Mouse (Mus musculus) right cerebral cortex, adult 18-20 months (tissue): Measurements from ENCODE around the gene Slc17a5.
A peak's percentile ranks its signal among the peaks of the same experiment; 100 is the strongest.
"Not testable (repeated sequence)": the region's sequence is repeated elsewhere in the genome, so short reads cannot be mapped to it uniquely, and the experiment has no call there.

Source experiments
- DNase-seq: peaks from one replicate; pipeline ENCODE4 v3.0.0; 2022; ENCODE audit warnings: mixed read lengths

The Slc17a5 gene

DNA sequence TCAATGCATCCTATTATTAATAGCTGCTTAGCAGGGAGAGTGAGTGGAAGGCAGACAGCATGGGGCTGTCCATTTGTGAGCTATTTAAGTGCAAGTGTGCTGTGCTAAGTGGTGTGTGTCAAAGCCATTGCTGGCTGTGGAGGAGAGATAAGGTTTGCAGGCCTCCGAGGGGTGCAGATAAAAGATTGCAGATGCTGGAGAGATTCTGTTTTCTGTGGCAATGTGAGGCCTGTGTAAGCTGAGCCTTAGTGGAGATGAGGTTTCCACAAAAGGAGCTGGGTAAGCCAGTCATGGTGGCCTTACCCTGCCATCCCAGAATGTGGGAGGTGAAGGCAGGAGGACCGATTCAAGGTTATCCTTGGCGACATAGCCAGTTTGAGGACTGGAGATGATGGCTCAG lies 71.7 kb downstream of the Slc17a5 start:
- DNase-seq, result no peak

DNA sequence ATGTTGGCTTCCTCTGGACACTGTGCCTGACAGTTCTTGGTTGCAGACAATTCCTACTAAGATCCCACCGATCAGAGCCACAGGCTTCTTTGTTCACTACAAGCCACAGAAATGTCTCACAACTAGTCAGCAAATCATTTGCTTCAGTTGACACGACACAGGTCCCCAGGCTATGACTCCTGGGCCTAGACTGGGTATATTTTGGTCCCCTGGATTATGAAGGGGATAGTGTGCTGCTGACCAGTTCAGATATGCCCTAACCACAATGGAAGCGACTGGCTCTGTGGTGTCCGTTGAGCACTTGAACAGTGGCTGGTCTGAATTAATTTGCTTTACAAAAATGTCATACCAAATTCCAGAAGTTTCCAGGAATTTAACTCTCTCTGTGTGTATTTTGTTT lies 73.2 kb downstream of the Slc17a5 start:
- DNase-seq, result no peak

DNA sequence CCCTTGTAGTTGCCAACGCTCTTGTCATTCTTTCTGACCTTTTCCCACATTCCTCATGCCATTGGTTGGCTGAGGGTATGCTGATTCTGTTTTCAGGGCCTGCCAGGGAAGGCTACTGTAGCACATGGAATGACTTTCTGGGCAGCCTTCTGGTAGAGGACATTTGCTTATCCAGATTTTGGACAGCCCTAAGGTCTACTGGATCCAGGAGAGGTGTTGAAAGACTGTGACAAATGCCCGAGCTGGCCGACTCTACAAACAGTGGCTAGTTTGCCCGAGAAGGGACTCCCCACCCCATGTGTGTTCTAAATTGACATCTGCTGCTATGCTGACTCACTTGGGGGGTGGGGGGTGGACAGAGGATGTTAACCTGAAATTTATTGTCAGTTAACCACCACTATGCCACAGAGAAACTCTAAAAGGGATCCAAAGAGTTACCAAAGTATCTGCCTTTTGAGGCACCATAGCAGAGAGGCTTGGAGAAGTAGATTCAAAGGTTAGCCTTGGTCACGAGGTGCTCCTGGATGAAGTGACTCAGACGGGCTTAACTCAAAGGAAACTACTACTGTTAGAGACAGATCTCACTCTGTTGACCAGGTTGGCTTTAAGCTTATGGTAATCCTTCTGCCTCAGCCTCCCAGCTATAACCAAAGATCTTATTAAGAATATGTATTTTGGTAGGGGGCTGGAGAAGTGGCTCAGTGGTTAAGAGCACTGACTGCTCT lies 73.9 kb downstream of the Slc17a5 start:
- DNase-seq, result no peak

DNA sequence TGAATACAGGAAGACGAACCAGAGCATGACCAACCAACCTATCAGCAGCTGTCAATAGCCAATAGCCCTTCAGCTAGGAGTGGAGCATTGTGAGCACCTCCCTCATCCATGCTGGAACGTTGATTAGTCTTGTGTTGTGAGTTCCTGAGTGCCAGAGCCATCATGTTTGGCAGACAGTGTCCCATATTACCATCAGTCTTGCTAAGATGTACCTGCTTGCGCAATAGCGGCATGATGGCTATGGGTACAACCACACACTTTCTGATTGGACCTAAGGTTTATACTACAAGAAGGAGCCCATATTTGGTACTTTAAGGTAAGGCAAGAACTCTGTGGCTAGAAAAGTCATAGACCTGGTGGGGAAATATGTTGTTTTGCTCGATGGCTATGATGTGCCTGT lies 76.1 kb downstream of the Slc17a5 start:
- no peak for DNase-seq

DNA sequence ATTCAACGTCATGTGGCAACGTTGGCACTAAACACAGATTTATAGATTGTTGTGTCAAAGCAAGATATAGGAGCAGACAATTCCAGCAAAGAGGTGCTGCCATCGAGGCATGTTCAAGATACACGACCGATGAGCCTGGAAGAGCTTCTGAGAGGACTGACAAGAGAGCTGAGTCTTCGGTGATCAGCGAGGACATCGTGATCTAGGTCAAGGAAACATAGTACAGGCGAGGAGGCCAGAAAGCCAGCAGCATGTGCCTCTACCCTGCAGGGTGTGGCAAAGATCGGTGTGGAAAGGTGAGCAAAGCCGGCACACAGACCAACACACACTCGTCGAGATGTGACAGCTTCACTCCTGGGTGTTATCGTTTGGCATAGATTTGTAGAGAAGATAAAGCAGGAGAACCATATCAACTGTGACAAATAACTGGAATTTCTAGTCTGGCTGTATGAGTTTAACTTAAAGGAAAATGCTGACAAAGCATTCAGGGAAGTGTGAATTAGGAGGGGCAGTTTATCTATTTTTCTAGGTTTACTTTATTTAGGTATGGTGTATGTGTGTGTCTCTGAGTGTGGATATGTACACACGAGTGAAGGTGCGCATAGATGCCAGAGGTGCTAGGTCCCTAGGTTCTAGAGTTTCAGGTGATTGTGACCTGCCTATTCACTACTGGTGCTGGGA lies 79.6 kb downstream of the Slc17a5 start:
- DNase-seq, result no peak

DNA sequence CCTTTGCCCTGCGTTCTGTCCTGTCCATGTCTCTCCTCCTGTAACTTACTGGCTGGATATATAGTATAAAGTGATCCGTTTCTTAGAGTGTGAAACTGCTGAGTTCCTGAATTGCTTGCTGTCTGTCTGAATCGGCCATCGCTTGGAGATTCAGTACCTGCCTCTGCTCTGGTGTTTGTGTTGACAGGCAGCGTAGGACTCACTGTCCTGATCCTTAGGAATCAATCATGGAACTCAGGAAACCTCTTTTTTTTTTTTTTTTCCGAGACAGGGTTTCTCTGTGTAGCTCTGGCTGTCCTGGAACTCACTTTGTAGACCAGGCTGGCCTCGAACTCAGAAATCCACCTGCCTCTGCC lies 81.1 kb downstream of the Slc17a5 start:
- no peak for DNase-seq

DNA sequence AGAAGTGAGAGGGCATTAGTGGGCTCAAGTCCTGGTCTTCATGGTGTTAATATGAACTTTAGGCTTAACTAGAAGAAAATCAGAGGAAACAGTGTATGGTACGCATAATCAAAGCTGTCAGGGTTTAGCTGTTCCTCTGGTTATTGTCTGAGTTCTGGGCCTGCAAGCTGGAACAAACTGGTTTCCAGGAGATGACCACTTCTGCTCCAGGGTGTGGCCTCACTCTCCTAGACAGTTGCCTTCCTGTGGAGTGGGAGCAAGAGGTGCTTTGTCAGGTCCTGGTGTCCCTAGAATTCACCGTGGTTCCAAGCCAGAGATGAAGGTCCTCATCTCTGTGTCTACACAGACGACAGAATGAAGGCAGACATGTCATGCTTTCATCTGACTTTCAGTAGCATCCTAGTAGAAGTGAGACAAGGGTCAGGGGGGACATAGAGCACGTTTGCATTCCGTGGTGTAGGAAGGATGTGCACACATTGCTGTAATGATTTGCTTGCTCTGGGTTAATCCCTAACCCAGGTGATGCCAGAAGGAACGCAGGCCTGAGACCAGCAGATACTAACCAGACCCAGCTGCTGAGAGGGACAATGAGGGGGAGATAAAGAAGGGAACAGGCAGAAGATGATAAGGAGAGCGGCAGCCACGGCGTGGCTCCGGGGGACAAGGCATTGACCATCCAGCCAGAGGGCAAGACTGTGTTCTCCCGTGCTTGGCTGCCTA lies 81.7 kb downstream of the Slc17a5 start:
- DNase-seq, result no peak

DNA sequence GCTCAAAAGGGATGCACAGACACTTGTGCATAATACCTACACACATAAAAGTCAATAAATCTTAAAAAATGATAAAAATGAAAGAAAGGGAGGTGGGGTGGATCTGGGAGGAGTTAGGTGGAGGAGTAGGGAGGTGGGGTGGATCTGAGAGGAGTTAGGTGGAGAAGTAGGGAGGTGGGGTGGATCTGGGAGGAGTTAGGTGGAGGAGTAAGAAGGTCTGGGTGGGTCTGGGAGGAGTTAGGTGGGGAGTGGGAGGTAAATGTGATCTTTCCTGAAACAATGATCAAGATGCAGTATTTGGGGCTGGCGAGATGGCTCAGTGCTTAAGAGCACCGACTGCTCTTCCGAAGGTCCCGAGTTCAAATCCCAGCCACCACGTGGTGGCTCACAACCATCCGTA lies 82.6 kb downstream of the Slc17a5 start:
- no peak for DNase-seq

DNA sequence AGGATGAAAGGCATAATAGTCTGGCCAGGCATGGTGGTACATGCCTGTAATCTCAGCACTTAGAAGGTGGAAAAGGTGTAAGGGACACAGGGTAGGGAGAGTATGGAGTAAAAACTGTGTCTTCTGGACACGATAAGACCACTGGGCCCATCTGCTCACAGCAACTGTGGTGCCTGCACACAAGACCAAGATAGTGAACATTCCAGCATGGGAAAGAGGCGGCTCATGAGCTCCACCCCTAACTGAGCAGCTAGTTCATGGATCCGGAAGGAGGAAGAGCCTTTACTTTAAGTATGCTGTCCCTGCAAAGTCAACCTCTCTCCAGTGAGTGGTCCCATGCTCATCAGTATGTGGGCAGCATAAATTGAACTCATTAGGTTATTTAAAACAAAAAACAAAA lies 83.2 kb downstream of the Slc17a5 start:
- no peak for DNase-seq

DNA sequence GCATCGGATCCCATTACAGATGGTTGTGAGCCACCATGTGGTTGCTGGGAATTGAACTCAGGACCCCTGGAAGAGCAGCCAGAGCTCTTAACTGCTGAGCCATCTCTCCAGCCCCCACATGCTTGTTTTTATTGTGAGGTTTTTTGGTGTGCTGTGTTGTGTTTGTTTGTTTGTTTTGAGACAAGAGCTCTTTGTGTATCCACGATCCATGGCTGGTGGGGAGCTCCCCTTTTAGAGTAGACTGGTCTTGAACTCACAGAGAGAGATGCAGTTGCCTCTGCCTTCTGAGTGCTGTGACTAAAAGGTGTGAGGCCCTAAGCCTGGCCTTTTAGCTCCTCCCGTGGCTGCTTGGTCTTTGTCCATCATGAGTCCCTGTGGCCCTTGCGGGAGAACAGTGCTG lies 83.7 kb downstream of the Slc17a5 start:
- DNase-seq, result no peak

DNA sequence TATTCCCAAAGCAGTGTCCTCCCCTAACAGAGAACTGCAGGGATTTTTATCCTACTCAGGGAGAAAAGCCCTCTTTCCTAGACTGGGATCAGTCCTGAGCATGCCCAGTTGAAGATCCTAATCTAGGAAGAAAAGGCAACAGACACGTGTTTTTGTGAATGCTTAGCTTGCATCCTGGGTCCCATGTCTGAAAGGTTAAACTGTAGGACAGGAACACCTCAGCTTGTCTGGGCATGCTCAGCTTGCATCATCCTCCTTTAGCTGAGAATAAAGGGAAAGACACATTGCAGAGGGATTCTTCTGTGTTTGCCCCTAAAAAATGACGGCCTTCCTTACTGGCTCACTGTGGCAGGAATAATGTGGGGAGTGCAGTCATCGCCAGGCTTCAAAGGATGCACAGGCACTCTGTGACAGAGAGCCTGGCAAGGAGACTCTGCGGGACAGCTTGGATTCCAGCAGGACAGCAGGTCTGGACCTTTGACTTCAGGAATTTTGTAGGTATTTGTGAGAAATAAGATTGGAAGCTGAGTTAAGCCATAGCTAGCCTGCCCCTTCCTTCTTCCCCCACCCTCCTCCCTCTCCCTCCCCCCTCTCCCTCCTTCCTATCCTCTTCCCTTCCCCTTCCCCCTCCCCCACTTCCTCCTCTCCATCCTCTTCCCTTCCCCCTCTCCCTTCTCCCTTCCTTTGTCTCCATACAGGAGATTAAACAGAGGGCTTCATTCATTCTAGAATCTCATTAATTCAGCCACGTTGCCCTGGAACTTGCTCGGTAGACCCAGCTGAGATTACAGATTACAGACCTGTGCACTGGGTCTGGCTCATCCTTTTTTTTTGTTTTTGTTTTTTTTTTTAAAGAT lies 84.4 kb downstream of the Slc17a5 start:
- DNase-seq, result no peak

DNA sequence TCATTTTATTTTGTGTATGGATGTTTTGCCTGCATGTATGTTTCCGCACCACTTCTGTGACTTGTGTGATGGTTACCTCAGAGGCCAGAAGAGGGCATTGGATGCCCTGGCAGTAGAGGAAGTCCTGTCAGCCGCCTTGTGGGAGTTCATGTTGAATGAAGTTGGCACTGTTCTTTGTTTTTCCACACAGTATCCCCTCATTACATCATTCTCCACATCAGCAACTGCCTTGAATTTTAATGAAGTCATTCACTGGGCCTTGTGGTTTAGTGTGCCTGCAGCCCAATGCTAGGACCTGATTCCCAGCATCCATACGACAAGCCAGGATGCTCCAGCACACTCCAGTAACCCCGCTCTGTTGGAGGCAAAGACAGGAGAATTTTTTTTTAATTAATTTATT lies 86.6 kb downstream of the Slc17a5 start:
- DNase-seq, result no peak

DNA sequence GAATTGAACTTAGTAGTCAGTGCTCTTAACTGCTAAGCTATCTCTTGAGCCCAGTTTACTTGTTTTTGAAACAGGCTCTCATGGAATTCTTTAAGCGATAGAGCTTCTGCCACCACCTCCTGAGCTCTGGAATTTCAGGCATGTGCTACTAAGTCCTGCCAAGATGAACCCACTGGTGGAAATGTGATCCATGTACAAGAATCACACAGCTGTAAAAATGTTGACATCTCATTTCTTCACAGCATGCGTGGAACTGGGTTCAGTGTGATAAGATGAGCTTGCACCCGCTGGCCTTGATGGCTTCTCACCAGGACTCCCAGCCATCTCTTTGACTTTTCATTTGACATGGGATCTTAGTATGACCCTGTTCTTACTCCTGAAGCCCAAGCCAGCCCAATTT lies 87.5 kb downstream of the Slc17a5 start:
- DNase-seq, result no peak

DNA sequence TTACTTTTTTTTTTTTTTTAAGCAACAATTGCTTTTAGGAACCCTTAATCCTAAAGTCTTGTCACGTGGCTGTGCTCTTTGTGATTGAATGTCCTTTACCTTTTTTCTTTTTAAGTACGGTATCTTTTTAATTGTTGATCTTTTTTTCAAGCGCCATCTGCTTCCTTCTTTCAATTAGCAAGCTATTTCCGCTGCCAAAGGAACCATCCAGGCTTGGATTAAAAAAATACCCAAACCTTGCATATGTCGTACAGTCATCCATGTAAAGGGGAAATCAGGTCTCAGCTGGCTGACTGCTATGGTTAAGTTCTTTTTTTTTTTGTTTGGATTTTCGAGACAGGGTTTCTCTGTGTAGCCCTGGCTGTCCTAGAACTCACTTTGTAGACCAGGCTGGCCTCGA lies 94.7 kb downstream of the Slc17a5 start:
- no peak for DNase-seq

DNA sequence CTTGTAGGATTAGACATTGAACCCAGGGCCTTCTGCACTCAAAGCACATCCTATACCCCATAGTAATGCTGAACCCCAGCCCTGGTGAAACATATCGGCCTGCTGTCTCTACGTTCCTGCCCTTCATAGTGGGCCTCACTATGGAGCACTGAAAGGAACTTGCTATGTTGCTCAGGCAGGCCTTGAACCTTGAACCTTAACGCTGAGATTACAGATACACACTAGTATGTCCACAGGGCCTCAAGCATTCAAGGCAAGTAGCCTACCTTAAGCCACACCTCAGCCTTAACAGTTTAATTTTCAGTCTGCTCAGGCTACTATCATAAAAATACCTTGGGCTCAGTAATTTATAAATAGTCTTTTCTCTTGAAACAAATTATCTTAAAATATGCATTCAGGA lies 95.6 kb downstream of the Slc17a5 start:
- no peak for DNase-seq

DNA sequence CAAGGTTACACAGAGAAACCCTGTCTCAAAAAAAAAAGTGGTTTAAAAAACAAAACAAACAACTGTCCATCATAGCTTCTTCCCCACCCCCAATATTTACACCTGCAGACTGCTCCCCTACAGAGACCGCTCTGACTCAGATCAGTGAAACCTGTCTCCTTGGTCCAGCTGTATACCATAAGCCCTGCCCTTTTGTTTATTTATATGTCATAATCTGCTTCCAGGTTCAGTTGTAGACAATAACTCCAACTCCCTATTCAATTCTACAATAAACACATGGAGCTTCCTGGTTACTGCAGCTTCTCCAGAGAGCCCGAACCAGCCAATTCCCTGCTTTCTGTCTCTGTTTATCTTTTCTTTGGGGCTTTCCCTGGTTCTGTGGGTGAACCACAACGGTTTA lies 96.7 kb downstream of the Slc17a5 start:
- no peak for DNase-seq

DNA sequence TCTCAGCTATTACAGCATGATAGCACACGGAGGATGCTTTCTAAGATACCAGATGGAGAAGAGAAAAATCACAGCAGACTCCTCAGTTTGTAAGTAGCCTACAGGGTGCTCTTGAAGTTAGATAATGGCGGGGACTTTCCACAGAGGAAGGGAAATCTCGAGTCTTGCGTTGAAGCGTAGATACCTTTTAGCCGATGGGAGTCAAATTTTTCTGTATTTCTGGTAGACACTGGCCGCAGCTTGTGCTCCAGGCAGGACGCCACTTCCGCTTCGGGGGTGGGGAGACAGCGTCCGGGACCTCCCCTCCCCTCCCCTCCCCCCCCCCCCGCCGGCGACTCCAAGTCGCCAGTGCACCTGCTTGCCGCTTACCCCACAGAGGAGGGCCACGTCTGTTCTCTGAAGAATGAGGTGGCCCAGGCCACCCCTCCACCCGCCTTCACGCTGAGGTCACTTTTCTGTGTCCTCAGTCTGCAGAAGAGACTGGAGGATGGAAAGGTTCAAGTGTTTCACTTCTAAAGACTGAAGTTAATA lies 98.9 kb downstream of the Slc17a5 start, which contains the start of gene Eef1a1:
Gene Eef1a1, minus strand, starts transcription at position 262 of the 531 bp plus-strand sequence.
- DNase-seq, result peak; percentile 29

DNA sequence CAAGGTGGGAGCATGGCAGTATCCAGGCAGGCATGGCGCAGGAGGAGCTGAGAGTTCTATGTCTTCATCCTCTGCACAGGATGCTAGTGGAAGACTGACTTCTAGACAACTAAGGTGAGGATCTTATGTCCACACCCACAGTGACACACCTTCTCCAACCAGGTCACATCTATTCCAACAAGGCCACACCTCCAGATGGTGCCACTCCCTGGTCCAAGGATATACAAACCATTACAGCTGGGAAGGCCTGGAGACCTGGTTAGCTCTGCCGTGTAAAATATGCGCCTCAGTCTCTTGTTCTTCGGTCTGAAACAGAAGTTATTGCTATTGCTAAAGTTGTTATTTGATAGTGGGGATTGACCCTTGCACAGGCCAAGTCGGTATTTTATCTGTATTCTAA lies 99.8 kb downstream of the Slc17a5 start:
- DNase-seq, result not testable (repeated sequence)
